In the genomic region with DNA sequence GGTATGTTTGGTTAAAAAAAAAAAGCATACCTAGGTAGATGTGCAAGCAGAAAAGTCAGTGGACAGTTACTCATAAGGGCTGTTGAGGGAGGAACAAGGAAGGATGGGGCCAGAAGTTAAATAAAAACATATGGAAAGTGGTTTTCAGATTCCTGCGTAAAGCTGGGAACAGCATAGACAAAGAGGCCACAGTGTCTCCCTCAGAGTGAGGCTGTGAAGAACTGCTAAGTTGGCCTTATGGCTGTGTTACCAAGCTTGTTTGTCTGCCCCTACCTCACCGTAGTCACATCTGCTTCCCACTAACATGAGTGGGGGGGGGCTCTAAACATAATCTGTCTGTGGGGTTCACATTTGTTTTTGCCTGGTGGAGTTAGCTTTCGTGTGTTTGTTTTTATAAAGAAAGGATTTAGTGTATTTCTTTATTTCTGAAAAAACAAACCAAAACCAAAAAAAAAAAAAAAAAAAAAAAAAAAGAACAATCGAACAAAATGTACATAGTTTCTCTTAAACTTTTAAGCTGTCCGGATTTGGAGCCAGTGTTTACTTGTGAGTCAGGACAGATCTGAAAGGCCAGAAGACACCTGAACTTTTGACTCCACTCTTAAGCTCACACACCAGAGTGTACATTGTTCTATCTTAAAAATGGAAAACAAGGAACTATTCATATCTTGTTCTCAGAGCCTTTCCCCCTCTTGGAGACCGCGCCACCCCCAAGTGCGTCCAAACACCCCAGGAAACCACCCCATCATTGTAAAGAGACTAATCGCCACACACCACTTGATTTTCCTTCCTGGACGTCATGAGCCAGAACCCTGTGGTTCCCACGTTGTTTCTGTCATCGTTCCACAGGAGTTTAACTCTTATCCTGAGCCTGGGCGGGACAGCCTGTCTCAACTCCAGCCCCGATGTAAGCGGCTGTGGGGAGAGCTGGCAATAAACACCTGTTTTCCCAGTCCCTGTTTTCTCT, we compare ENCODE assay signal across 11 mouse cellular contexts.
DNase-seq lines count a peak whose midpoint lies in the region; ATAC-seq and TF ChIP-seq lines count a peak whose summit lies in the region.
"Had no signal": no experiment of that assay in that cellular context is flagged by ENCODE, and none has a peak within 500 bp of the region (broad histone marks: within the 10 kb centered on the region; RNA-seq: fewer than 3 reads in every experiment).

No protein-coding gene starts in this region.

- TF ChIP-seq CTCF in layer of hippocampus, adult 2 months (conservative IDR thresholded peaks at IDR 0.05) = no peak

- no peak overlapping the region for H3K4me2 ChIP-seq in embryonic facial prominence, embryonic 14.5 days (ENCODE audit: low read depth, low read length)
- H3K4me2 ChIP-seq: neural tube, embryonic 12.5 days had no signal

- peak overlapping the region; percentile 56 for H3K27ac ChIP-seq in layer of hippocampus, adult 2 months
- H3K27ac ChIP-seq in embryonic facial prominence, embryonic 14.5 days (replicated peaks; ENCODE audit: low read depth, low read length) = peak overlapping the region; percentile 69
- H3K27ac ChIP-seq: neural tube, embryonic 12.5 days had no signal

- no peaks in the 10 kb centered on the region for H3K36me3 ChIP-seq in embryonic facial prominence, embryonic 14.5 days (ENCODE audit: control insufficient read depth, insufficient read depth, low read length)
- H3K36me3 ChIP-seq: neural tube, embryonic 12.5 days had no signal

- H3K27me3 ChIP-seq in embryonic facial prominence, embryonic 14.5 days (replicated peaks; ENCODE audit: control insufficient read depth, insufficient read depth, low read length) = no peaks in the 10 kb centered on the region
- H3K27me3 ChIP-seq: neural tube, embryonic 12.5 days; Patski had no signal

- no peak for DNase-seq in layer of hippocampus, adult 2 months (ENCODE audit: low spot score in 2 of 2)
- no peak for DNase-seq in layer of hippocampus, postnatal 10 days (ENCODE audit: low spot score in 2 of 2)
- peak; percentile 86 for DNase-seq in embryonic facial prominence, embryonic 14.5 days (ENCODE audit: low spot score)
- DNase-seq in kidney, adult 8-10 months = peak; percentile 20 to 25
- no peak for DNase-seq in yolk sac, embryonic 10.5 days (ENCODE audit: low spot score)
- no peak for DNase-seq in cerebellum, adult 9-10 months
- DNase-seq: gastrocnemius, postnatal 14 days had no signal

- no peak overlapping the region for H3K4me3 ChIP-seq in layer of hippocampus, adult 2 months
- no peak overlapping the region for H3K4me3 ChIP-seq in embryonic facial prominence, embryonic 14.5 days (ENCODE audit: low read depth, low read length)
- H3K4me3 ChIP-seq: neural tube, embryonic 12.5 days had no signal

- no peaks in the 10 kb centered on the region for H3K9me3 ChIP-seq in embryonic facial prominence, embryonic 14.5 days (ENCODE audit: control insufficient read depth, low read length)
- H3K9me3 ChIP-seq: neural tube, embryonic 12.5 days had no signal

- H3K9ac ChIP-seq in embryonic facial prominence, embryonic 14.5 days (ENCODE audit: low read depth, low read length) = no peak overlapping the region
- H3K9ac ChIP-seq: neural tube, embryonic 12.5 days had no signal

- H3K4me1 ChIP-seq in embryonic facial prominence, embryonic 14.5 days (ENCODE audit: control insufficient read depth, insufficient read depth, low read length) = peaks cover 34% of the 10 kb centered on the region

- 26% methylated on average over 15 of the region's 15 CpGs for WGBS in embryonic facial prominence, embryonic 14.5 days

- ATAC-seq in embryonic facial prominence, embryonic 14.5 days (ENCODE audit: low read depth) = peak; percentile 56
- ATAC-seq in megakaryocyte progenitor cell, adult 5-6 weeks (replicated peaks; ENCODE audit: poor library complexity) = peak; percentile 59
- no peak for ATAC-seq in monocyte, adult 5-6 weeks (replicated peaks; ENCODE audit: insufficient number of reproducible peaks, low FRiP score, low TSS enrichment, poor library complexity, severe bottlenecking)
- ATAC-seq: Patski had no signal

Comparison
In these comparisons a context has a peak if more than half of its experiments do, and no peak if none do; other contexts are left out.
1. DNase-seq: peak in embryonic facial prominence, embryonic 14.5 days (single experiment) and kidney, adult 8-10 months (2 of 2); none in layer of hippocampus, adult 2 months (0 of 2), layer of hippocampus, postnatal 10 days (0 of 2), yolk sac, embryonic 10.5 days (single experiment) and cerebellum, adult 9-10 months (single experiment).